Mouse (Mus musculus): ENCODE measurements around the gene Yes1. TPM values are rescaled to one million over a fixed set of nuclear protein-coding genes. Genes with fewer than 3 reads are reported as not detected.

Gene Yes1
- polyA plus RNA-seq, 1 experiment from 2014 or later: 6.4 TPM

- DNase-seq: no peak
- TF ChIP-seq CTCF (IDR thresholded peaks at IDR 0.05; ENCODE audit: low read depth): no peak
- WGBS (ENCODE audit: insufficient replicate concordance): 77% methylated on average over 6 of the region's 6 CpGs
- no peak overlapping the region for H3K4me2 ChIP-seq (ENCODE audit: low read depth, low read length)
- no peak overlapping the region for H3K4me3 ChIP-seq (ENCODE audit: low read depth, low read length)
- no peaks in the 10 kb centered on the region for H3K9me3 ChIP-seq (ENCODE audit: low read length)
- H3K36me3 ChIP-seq (replicated peaks; ENCODE audit: insufficient read depth, low read length): 0 out of 2 replicates have a peak, but pooled peaks cover 7% of the 10 kb centered on the region
- H3K27ac ChIP-seq (ENCODE audit: low read depth): no peak overlapping the region
- H3K9ac ChIP-seq (replicated peaks): no peak overlapping the region
- ATAC-seq: no peak
- H3K27me3 ChIP-seq (ENCODE audit: insufficient read depth, low read length): no peaks in the 10 kb centered on the region
- 0 out of 2 replicates have a peak, but pooled peaks cover 3% of the 10 kb centered on the region for H3K4me1 ChIP-seq (ENCODE audit: insufficient read depth)
Observed at GRCm38 (mm10) chr5:32735779-32736178, 124.8 kb downstream of the Yes1 start.

Other genes with a start within 250 kb of the Yes1 start
- 90.7 and 94.5 TPM in 2 replicates for gene Ppp1cb, start 152.3 kb upstream of the Yes1 start, polyA plus RNA-seq (2015; fragmentation: Nextera tagmentation; extraction: Ambion mirVana)
- 41.4 and 42.2 TPM in 2 replicates for gene Pisd, start 174.5 kb downstream of the Yes1 start, polyA plus RNA-seq (2015; fragmentation: Nextera tagmentation; extraction: Ambion mirVana)
- not detected in 2 replicates for gene Gm20671, start 215.9 kb downstream of the Yes1 start, polyA plus RNA-seq (2015; fragmentation: Nextera tagmentation; extraction: Ambion mirVana)
- 5.6 and 7.4 TPM in 2 replicates for gene Prr14l, start 243.1 kb downstream of the Yes1 start, polyA plus RNA-seq (2015; fragmentation: Nextera tagmentation; extraction: Ambion mirVana)